Mouse (Mus musculus) 3T3-L1 (cell line): ENCODE measurements around the gene Itga3.
A peak's percentile ranks its signal among the peaks of the same experiment; 100 is the strongest.
"Not testable (repeated sequence)": the region's sequence is repeated elsewhere in the genome, so short reads cannot be mapped to it uniquely, and the experiment has no call there.

Experiments used
- DNase-seq: peaks from one replicate; pipeline ENCODE4 v3.0.0-alpha.2; 2015; ENCODE audit warnings: low read depth, low spot score

The Itga3 gene

DNA sequence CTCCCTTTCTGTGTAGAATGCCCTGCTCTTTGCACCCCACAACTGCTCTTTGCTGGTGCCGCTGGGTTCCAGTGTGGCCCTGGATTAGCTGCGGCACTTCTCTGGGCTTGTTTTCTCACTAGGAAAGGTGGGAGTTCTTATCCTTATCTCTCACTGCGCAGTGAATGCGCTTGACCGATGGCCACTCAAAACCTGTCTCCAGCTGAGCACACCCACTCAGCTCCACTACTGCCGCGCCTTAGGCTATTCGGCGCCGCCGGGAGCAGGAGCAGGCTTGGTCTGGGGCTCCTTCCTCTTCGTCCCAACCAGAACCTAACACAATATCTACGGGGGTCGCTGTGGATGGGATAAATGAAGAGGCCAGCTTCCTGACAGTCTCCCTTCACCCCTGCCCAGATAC, 43.0 kb downstream of the Itga3 start:
- no peak for DNase-seq

DNA sequence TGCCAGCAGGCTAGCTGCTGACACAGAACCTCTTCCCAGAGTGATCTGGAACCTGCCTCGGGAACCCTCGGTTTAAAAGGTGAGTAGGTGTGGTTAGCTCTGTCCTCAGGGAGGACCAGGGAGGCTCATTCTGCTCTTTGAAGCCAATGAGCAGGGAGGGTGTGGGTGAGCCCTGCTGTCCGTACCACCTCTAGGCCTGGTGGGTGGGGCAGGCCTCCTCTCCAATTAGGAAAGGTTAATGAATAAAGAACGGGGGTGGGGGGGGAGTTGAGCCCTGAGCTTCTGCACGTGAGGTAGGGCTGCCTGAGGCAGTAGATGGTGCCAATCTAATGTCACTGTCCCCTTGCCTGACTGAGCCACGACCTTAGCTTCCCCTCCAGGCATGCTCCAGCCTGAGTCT, 43.7 kb downstream of the Itga3 start:
- no peak for DNase-seq

DNA sequence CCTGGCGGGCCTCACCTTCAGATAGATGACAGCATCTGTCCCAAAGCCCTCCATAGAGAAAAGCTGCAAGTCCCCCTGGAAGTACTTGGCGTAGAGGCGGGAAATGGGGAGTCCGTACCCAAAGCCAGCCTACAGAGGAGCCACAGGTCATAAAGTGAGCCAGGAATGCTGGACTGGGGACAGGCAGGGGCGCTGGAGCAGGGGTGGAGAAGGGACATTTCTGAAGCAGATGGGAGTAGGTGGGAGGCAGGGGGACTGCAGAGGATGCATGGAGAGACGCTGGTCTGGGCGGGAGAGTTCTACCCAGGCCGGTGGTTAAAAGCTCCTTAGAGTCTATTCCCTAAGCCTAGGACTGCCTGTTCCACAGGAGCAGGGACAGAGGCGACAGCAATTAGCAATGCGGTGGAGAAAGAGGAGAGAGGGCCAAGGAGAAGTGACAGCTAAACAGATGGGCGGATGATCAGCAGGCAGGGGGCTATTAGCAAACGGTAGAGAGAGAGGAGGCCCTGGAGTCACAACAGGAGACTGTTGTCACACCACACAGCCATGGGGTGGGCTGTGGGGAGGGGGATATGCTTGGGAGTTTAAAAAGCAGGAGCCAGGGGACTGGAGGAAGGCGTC, 48.6 kb downstream of the Itga3 start:
- DNase-seq, result no peak

DNA sequence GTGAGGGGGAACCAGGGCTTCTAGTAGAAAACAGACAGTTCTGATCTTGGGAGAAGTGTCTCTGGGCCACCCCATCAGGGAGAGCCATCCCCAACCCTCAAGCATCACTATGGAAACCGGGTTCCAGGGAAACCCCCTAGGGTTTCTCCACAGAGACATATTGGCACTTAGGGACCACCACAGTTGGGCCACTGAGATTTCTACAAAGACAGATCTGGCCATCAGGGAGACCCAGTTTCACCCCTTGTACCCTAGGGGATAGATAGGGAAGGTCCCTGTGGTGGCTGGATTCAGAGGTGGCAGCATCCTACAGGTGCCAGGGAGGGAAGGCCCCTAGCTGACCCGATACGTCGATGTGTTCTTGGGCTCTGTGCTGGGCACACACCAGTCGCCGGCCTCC, 49.8 kb downstream of the Itga3 start:
- DNase-seq, result no peak

DNA sequence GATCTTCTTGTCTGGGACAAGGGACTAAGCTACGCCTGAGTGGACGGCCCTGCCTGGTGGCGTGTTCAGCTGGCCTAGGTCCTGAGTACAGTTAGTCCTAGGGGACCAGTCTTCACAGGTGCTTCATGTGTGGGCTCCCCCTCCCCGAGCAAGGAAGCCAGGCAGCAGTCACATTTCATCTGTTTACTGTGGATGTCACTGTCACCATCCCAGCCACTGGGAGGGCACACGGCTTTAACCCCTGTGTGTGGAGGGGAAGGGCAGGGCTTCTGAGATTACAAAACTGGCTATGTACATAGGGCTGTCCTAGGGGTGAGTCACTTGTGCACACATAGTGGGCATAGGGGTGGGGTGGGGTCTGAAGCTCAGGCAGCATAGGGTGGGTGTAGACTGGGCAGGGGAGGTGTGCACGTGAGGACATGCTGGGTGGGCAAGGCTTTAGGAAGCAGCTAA, 50.5 kb downstream of the Itga3 start:
- DNase-seq, result no peak

DNA sequence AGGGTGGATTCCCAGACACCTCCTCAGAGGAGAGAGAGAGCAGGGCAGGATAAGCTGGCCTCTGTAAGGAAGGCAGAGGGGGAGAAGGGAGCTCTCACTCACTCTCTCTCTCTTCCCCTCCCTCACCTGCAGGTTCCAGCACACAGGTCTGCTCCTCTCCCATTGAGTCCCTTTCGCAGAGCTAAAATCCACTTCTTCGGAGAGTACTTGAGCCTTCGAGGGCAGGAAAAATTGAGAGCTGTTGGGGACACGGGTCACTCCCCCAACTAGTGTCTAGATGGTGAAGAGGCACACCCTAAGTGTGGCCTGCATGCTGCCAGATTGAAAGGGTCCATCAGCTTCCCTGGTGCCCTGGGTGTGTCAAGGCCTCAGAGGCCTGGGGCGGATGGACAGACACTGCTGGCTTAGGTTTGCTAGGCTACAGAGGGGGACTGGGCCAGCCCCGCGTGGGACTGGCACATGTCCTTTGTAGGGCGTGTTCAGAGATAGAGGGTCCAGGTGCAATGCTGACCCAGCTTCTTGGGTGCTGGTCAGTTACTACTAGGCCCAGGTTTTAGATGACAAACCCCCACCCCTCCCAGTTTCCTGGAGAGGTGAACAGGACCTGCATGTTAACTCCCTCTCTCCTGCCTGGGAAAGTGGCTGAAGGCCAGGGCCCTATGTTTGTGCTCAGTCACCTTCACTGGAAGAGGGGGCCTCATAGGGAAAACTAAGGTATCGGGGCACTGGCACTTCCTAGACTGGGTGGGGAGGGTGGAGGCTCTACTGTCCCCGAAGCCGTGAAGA, 51.2 kb downstream of the Itga3 start:
- no peak for DNase-seq

DNA sequence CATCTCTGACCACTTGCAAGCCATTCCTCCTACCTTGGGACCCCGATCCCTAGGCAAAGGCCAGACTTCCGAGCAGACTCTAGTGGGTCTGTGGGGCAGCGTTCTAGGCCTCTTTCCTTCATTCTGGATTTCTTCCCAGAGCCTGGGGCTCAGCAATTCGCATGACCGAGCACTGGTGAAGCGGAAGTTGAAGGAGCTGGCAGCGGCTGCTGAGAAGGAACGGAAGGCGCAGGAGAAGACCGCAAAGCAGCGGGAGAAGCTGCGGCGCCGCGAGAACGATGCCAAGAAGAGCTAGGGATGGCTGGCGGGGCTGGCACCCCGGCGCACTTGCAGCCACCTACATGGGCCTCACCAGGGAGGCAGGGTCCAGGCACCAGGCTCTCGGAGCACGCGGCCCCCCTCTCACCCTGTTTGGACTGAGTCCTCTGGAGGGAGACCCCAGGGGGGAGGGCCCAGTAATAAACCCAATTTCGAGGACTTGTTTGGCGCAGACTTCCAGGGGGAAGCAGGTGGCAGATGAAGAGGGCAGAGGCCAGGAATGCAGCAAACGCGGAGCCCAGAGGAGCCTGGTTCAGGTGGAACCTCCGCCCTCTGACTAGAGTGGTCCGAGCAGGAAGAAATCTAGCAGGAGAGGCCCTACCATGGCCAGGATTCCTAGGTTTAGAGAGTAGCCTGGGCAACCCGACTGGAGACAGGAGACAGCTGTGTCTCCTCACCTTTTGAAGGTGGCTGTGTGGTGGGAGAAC, 52.0 kb downstream of the Itga3 start:
- DNase-seq, result no peak

DNA sequence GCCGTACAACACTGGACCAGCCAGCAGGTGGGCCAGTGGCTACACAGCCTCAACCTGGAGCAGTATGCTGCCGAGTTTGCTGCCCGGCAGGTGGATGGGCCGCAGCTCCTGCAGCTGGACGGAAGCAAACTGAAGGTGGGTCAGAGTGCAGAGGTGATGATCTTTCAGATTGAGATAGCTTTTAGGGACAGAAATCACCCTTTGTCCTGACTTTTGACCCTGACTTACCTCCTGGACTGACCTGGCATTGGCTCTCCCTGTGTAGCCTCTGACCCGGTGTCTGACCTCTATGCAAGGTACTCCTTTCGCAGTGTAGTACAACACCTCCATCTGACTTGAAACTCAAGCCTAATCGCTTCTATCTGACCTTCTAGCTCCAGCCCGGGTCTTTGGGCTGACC, 53.1 kb downstream of the Itga3 start:
- DNase-seq, result no peak

DNA sequence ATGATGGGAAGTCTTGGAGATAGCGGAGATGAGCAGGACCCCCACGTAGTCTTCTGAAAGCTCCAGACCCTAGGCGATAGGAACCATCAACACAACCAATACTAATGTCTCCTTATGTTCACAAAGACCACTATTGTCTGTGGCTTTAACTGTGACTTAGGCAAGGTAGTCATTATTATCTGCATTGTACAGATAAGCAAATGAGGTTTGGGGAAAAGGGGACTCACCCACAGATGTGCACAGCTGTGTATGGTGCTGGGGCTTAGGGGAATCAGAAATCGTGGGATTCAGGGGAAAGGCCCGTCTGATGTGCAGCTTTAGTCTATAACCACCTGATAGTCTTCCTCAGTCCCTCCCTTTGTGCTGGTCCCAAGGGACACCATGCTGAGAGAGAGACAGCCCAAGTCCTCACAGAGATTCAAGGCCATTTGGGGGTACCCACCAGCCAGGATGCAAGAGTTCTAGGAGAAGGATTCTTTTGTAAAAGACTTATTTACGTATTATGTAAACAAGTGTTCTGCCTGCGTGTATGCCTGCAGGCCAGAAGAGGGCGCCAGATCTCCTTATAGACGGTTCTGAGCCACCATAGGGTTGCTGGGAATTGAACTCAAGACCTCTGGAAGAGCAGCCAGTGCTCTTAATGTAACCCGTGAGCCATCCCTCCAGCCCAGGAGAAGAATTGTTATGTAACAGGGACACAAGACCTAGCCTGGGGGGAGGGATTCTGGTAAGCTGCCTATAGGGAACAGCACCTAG, 54.2 kb downstream of the Itga3 start:
- DNase-seq, result no peak

DNA sequence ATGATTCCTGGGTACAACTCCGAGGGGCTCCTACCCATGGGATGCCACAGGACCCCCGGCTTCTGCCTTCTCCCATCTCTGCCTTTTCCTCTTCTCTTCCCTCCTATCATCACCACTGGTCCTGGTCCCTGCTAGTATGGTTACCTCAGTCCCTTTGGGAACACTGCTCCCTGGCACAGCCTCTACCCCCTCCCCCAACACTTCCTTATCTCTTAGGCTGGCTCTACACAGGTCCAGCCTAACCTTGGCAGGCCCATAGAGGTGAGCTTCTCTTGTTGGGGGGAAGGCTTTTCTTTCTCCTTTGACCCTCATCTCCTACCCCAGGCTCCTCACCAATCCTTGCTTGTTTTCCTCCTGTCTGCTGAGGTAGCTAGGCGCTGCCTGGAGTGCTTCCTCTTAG, 61.1 kb downstream of the Itga3 start:
- no peak for DNase-seq

DNA sequence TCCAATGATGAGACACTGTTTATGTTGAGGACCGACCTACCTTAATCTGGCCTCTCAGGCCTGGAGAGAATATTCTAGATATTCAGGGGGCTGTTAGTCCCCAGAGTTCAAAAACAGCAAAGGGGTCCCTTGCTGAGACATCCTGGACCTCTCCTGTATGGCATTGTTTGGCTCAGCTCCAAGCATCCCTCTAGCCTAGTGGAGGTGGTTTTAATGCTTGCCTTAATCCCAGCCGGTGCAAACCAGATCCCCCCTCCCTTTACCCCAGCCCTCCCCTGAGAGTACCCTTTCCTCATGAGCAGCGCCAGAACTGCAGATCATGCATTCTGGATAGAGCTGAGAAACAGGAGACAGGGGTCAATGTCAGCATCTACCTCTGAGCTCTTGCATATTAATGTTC, 64.1 kb downstream of the Itga3 start:
- DNase-seq, result no peak

DNA sequence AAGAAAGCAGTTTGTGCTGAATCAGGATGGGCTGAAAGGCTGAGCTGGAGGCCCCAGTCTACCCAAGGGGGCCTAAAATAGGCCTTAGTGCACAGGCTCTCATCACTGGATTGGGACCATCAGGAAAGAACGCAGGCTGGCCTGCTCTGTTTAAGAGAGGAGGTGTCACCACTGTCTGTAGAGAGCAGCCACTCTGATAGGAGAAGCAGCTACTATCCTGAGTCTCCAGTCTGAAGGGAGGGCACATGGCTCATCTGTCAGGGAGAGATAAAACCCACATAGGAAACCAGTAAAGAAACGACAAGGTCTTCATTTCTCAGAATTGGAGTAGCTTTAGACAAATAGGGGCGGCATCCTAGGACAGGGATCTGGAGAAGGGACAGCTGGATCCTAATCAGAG, 64.5 kb downstream of the Itga3 start:
- DNase-seq, result no peak

DNA sequence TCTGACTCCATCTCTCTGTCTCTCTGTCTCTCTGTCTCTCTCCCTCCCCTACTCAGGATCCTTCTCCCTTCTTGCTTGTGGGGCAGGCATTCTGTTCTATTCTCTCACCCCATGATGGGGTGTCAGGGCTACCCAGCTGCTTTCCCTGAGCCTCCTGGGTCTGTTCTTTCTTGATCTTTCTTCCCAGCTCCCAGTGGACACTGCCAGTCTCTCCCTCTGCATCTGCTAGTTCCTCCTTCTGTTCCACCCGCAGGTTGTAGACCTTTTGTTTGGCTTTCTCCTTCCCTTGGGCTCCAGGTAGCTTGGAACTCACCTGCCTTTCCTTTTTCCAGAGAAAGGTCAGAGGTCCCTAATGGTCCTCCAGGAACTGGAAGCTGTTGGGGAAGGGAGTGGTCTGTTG, 65.2 kb downstream of the Itga3 start:
- DNase-seq, result no peak

DNA sequence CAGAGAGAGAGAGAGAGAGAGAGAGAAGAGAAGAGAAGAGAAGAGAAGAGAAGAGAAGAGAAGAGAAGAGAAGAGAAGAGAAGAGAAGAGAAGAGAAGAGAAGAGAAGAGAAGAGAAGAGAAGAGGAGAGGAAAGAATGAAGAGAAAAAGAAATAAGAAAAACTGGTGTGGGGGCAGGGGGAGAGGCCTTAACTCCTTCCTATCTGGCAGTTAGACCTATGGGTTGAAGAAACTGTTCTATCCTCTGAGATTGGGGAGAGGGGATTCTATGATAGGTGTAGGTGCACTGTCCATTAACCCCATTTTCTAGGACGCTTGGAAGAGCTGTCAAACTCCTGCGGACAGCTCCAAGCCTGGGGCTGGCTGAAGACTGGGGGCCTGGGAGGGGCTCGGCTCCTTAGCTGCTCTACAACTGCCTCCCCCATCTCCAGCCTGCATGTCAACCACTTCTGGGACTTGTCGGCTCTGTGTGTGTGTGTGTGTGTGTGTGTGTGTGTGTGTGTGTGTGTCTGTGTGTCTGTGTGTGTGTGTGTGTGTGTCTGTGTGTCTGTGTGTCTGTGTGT, 65.7 kb downstream of the Itga3 start:
- DNase-seq, result not testable (repeated sequence)

DNA sequence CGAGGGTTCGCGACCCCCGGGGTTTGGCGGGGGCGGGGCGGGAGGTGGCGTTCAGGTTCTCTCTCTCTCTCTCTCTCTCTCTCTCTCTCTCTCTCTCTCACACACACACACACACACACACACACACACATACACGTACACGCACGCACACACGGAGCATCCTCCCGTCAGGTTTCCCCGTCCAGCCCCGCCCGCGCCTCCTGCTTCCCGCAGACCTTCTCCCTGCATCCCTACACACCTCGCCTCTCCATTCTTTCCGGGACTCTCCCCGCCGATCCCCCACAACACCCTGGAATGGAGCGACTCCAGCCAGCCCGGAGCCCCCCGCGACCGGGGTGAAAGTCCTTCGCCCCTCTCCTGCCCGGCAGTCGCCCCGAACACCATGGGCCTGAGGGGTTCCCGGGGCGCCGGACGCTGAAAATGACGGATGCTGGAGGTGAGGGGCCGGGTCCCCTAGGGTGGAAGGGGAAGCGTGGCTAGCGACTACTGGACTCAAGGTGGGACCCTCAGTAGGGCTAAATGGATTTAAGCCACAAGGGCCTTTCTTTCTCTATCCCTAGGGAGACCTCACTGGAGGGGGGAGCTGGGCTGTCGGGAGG, 66.4 kb downstream of the Itga3 start:
- no peak for DNase-seq

DNA sequence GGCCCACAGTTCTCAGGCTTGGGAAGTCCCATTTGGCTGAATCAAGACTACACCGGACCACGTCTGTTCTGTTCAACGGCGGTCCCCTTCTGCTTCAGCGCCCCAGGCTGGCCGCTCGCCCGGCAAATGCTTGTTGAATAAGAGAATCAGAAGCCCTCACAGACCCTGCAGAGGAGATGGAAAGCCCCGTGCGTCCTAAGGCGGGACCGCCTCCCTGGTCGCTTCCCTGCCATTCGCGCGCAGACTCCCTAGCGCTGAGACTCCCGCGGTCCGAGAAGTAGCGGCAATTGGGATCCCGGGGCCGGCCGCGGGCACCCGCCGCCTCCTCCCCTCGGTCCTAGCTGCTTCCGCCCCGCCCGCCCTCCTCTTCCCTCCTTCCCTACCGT, 67.0 kb downstream of the Itga3 start, which contains the start of gene Samd14:
TSS of gene Samd14 (plus strand) at position 251 of the 386 bp plus-strand sequence.
- DNase-seq, result peak; percentile 83

DNA sequence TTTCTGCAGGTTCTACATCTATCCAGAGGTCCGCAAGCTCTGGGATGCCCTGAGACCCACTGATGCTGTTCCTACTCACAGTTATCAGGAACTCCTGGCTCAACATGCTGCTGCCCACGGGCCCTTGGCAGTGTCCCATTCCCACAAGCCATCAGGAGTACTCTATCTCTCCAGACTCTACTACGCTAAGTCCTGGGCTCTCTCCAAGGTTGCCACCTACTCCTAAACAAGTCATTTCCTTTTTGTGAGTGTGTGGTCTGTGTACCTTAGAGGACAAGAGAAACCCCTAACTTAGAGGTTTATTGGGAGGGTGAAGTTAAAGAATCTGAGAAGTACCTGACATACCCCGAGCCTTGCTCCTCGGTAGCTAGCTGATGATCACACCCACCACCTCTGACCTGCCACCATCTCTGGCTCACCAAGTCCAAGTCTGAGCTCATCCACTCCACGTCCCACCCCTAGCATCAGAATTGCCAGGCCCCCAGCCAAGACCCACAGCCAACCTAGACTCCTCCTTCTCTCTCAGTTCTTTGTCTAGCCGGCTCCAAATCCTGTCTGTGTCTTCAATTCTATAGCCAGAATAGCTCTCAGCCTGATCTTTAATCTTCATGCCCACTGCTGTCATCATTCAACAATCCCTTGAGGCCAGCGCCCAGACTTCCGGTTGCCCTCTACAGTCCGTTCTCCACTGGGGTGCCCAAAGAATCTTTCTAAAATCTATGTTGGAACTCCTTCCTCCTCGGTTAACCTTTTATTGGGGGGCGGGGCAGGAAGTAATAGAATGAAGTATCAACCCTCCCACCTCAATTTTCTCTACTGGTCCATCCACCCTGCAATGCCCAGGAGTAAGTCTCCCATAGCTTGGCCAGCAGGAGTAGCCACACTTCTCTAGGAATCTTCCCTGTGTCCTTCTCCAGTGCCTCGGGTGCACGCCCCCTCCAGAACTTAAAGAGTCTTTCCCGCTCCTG, 67.7 kb downstream of the Itga3 start:
- peak; percentile 86 for DNase-seq

DNA sequence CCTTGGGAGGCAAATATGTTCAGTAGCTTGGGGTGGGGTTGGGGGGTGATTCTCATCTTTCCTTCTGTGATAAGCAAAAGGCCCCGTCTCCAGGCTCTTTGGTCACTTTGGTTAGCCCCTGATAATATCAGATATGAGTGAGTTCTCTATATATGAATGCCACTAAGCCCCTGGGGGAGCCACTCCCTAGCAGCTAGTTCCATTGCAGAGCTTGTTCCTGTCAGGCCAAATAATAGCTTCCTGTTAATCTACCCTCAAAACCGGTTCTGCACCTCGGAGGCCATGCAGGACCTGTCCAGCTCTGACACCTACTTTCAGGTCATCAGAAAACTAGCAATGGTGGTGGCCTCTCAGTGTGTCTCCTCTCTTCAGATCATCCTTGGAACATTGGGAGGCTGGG, 69.2 kb downstream of the Itga3 start:
- DNase-seq, result no peak

DNA sequence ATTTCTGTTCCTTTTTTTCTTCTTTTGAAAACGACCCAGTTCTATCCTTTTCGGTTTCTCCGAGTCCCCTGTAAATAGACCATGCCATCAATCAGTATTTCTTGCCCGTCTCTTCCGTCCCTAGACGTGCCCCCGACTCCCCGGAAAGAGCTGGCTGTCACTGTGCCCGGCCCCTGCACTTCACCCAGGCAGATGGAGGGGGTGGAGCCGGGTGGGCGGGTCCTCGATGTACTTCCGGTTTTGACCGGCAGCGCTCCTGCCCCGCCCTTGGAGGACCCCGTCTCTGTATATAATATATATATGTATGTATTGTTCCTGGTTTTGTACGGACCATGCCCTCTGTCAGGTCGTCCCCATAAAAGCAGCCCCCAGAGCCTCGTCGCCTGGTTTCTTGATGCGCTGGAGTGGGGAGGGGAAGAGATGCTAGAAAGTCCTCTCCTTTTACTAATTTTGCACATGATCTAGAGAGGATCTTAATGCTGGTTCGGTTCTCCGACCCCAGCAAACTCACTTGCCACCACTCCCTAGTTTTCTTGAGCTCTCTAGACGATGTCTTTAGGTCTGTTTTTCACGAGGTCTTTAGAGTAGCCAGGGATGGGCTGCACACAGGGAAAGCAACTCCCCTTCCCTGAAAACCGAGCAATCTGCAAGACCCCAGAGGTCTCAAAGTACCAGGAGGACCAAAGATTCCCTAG, 69.9 kb downstream of the Itga3 start:
- no peak for DNase-seq
